Mouse (Mus musculus) activated CD4-positive, CD25-positive, alpha-beta regulatory T cell, adult 9 weeks (primary cell): Measurements from ENCODE around the gene Rbfox3. TPM values are rescaled to one million over a fixed set of nuclear protein-coding genes. Genes with fewer than 3 reads are reported as not detected.

Source experiments
- polyA plus RNA-seq: library from polyadenylated mRNA; unstranded; fragments of 100-300 nt; shearing (Covaris generic); gene quantifications from one replicate; pipeline ENCODE4 v1.2.1, GENCODE M21; 2017

Gene Rbfox3
- polyA plus RNA-seq: not detected

GRCm38 (mm10) chr11:118911307-118912070 lies at the start of gene Rbfox3:
Gene Rbfox3, minus strand, starts transcription at chr11:118911597.

GRCm38 (mm10) chr11:118476396-118477373 lies 434.7 kb downstream of the Rbfox3 start, which contains the start of gene Engase:
Gene Engase, plus strand, starts transcription at chr11:118476829.

Other genes with a start within 250 kb of the Rbfox3 start
- not detected for gene Enpp7, start 76.6 kb upstream of the Rbfox3 start, polyA plus RNA-seq
- 6.2 TPM for gene Cbx2, start 111.4 kb upstream of the Rbfox3 start, polyA plus RNA-seq
- 15.4 TPM for gene Cbx8, start 129.4 kb upstream of the Rbfox3 start, polyA plus RNA-seq
- gene Cbx4, start 174.6 kb upstream of the Rbfox3 start, polyA plus RNA-seq: 5.6 TPM